Mouse (Mus musculus) brain, embryonic 14.5 days (tissue): ENCODE data around the gene Ube2q2.

Source experiments
- CTCF ChIP-seq: fragments of 200-500 bp; IDR thresholded peaks from 2 replicates; pipeline ENCODE4 v1.5.1; 2012; ENCODE audit warnings: inconsistent platforms, mild to moderate bottlenecking, moderate library complexity, borderline replicate concordance; ENCODE audit not compliant: insufficient read depth, insufficient read length; ENCODE audit errors: extremely low read depth
- POLR2A ChIP-seq: fragments of 200-500 bp; IDR thresholded peaks from 2 replicates; pipeline ENCODE4 v1.6.1; 2012; ENCODE audit warnings: mild to moderate bottlenecking, inconsistent platforms, borderline replicate concordance; ENCODE audit not compliant: poor library complexity, insufficient read depth, insufficient read length, severe bottlenecking; ENCODE audit errors: extremely low read depth

- TF ChIP-seq POLR2A (no peak), CTCF (no peak)
These were observed 22.2 kb downstream of the Ube2q2 start for GRCm38 (mm10) chr9:55170655-55171412.
